Mouse (Mus musculus) midbrain, embryonic 11.5 days (tissue): ENCODE data around the gene Ppp1r36. TPM values are rescaled to one million over a fixed set of nuclear protein-coding genes. Genes with fewer than 3 reads are reported as not detected.
A peak's percentile ranks its signal among the peaks of the same experiment; 100 is the strongest.
"Not testable (repeated sequence)": the region's sequence is repeated elsewhere in the genome, so short reads cannot be mapped to it uniquely, and the experiment has no call there.

Experiments
- ATAC-seq: fragments of 200-750 bp; cut with Nextera tagmentation; 2 replicates; pipeline ENCODE4 v1.8.0; 2017; ENCODE audit warnings: moderate TSS enrichment, moderate library complexity; ENCODE audit not compliant: low FRiP score
- DNase-seq: peaks from one replicate; pipeline ENCODE4 v3.0.0; 2015; ENCODE audit warnings: low spot score; ENCODE audit errors: missing footprints
- H3K27ac ChIP-seq: fragments of 300-500 bp; sonication (generic); 2 replicates; pipeline ENCODE4 v1.5.1; 2014; ENCODE audit warnings: low read depth, low read length
- H3K27me3 ChIP-seq: fragments of 300-500 bp; sonication (generic); 2 replicates; pipeline ENCODE4 v1.6.1; 2014; ENCODE audit warnings: mild to moderate bottlenecking, low read length, moderate library complexity, mixed read lengths; ENCODE audit not compliant: control insufficient read depth, insufficient read depth
- H3K36me3 ChIP-seq: fragments of 300-500 bp; sonication (generic); 2 replicates; pipeline ENCODE4 v1.6.1; 2014; ENCODE audit warnings: mild to moderate bottlenecking, low read length, moderate library complexity, mixed read lengths; ENCODE audit not compliant: control insufficient read depth, insufficient read depth
- H3K4me1 ChIP-seq: fragments of 300-500 bp; sonication (generic); 2 replicates; pipeline ENCODE4 v1.6.1; 2014; ENCODE audit warnings: low read length; ENCODE audit not compliant: control insufficient read depth, insufficient read depth
- H3K4me2 ChIP-seq: fragments of 300-500 bp; sonication (generic); 2 replicates; pipeline ENCODE4 v1.6.1; 2014; ENCODE audit warnings: mild to moderate bottlenecking, moderate library complexity
- H3K4me3 ChIP-seq: fragments of 300-500 bp; sonication (generic); 2 replicates; pipeline ENCODE4 v1.5.1; 2014; ENCODE audit warnings: low read depth, low read length
- H3K9ac ChIP-seq: fragments of 300-500 bp; sonication (generic); 2 replicates; pipeline ENCODE4 v1.6.1; 2014; ENCODE audit warnings: low read length
- H3K9me3 ChIP-seq: fragments of 300-500 bp; sonication (generic); 2 replicates; pipeline ENCODE4 v1.6.1; 2016; ENCODE audit warnings: low read length; ENCODE audit not compliant: control insufficient read depth
- WGBS: fragments of 180-500 bp; shearing (Covaris S2); extraction: QIAGEN DNeasy Blood & Tissue Kit; methylation state at CpG from one replicate; pipeline ENCODE4 v1.1.7; 2014; 5-methylcytosine and 5-hydroxymethylcytosine counted together
- polyA plus RNA-seq: library from polyadenylated mRNA; unstranded; fragments of >200 nt; fragmentation: Nextera tagmentation; extraction: Ambion mirVana; gene quantifications from 2 replicates; pipeline ENCODE4 v1.2.1, GENCODE M21; 2014

Gene Ppp1r36
- polyA plus RNA-seq, 1 experiment from 2014 or later = 0.51 TPM

GRCm38 (mm10) chr12:76430879-76431406 lies 13.6 kb downstream of the Ppp1r36 start:
- no peak overlapping the region for H3K9ac ChIP-seq
- 65% methylated on average over 5 of the region's 5 CpGs for WGBS
- no peak overlapping the region for H3K4me2 ChIP-seq
- DNase-seq (no peak), ATAC-seq (no peak)
- H3K36me3 ChIP-seq = no peaks in the 10 kb centered on the region
- no peaks in the 10 kb centered on the region for H3K9me3 ChIP-seq
- no peaks in the 10 kb centered on the region; the same call in 1 of the 2 replicates for H3K27me3 ChIP-seq
- no peak overlapping the region for H3K4me3 ChIP-seq
- peaks cover 4% of the 10 kb centered on the region; the same call in 1 of the 2 replicates for H3K4me1 ChIP-seq
- H3K27ac ChIP-seq = no peak overlapping the region

GRCm38 (mm10) chr12:76431431-76431830 lies 14.1 kb downstream of the Ppp1r36 start:
- Histone ChIP-seq H3K27me3 (no peaks in the 10 kb centered on the region; the same call in 1 of the 2 replicates), H3K9ac (no peak overlapping the region), H3K4me3 (no peak overlapping the region), H3K4me1 (peaks cover 4% of the 10 kb centered on the region; the same call in 1 of the 2 replicates), H3K36me3 (no peaks in the 10 kb centered on the region), H3K9me3 (no peaks in the 10 kb centered on the region), H3K4me2 (no peak overlapping the region), H3K27ac (no peak overlapping the region)
- ATAC-seq = no peak
- no peak for DNase-seq
- WGBS = 90% methylated on average over 6 of the region's 6 CpGs

- no peak overlapping the region for H3K4me2 ChIP-seq
- no peaks in the 10 kb centered on the region; the same call in 1 of the 2 replicates for H3K27me3 ChIP-seq
- no peak overlapping the region for H3K9ac ChIP-seq
- no peaks in the 10 kb centered on the region for H3K9me3 ChIP-seq
- H3K4me3 ChIP-seq = no peak overlapping the region
- no peak overlapping the region for H3K27ac ChIP-seq
- peaks cover 4% of the 10 kb centered on the region; the same call in 1 of the 2 replicates for H3K4me1 ChIP-seq
- WGBS = 41% methylated on average over 7 of the region's 7 CpGs
- DNase-seq = no peak
- ATAC-seq = no peak
- no peaks in the 10 kb centered on the region for H3K36me3 ChIP-seq
Measured at GRCm38 (mm10) chr12:76434111-76434510, 16.8 kb downstream of the Ppp1r36 start.

DNA sequence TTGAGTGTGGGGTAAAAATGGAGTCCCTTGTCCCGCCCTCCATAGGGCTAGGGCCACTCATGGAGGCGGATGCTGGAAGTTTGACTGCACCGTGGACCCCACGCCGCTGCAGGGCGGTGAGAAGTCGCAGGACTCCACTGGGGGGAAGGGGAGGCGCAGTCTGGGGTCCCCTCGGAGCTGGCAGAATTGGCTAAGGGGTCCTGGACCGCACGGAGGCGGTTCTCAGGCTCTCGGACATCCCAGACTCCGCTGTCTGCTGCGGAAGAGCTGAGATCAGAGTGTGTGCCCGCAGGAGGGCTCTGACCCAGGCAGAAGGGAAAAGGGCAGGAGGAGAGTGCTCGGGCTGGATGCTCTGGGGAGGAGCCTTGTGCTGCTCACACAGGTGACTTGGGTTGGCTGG lies 17.7 kb downstream of the Ppp1r36 start:
- peak; percentile 89 for DNase-seq
- Histone ChIP-seq H3K27me3 (no peaks in the 10 kb centered on the region; the same call in 1 of the 2 replicates), H3K4me2 (peak overlapping the region; percentile 46), H3K9ac (peak overlapping the region; percentile 45), H3K9me3 (no peaks in the 10 kb centered on the region), H3K36me3 (no peaks in the 10 kb centered on the region), H3K27ac (no peak overlapping the region), H3K4me1 (peaks cover 4% of the 10 kb centered on the region; the same call in 1 of the 2 replicates), H3K4me3 (peak overlapping the region; percentile 27; the same call in 1 of the 2 replicates)
- 3% methylated on average over 17 of the region's 17 CpGs for WGBS
- ATAC-seq = 0 out of 2 replicates have a peak, but pooled peaks have one; percentile 35

- peaks cover 4% of the 10 kb centered on the region; the same call in 1 of the 2 replicates for H3K4me1 ChIP-seq
- no peaks in the 10 kb centered on the region for H3K36me3 ChIP-seq
- H3K4me3 ChIP-seq = no peak overlapping the region
- peak overlapping the region; percentile 46; the same call in 1 of the 2 replicates for H3K4me2 ChIP-seq
- no peak overlapping the region for H3K9ac ChIP-seq
- WGBS = 38% methylated on average over 8 of the region's 8 CpGs
- no peaks in the 10 kb centered on the region; the same call in 1 of the 2 replicates for H3K27me3 ChIP-seq
- ATAC-seq (no peak), DNase-seq (no peak)
- no peaks in the 10 kb centered on the region for H3K9me3 ChIP-seq
- no peak overlapping the region for H3K27ac ChIP-seq
Measured at GRCm38 (mm10) chr12:76435549-76435948, 18.2 kb downstream of the Ppp1r36 start.

- H3K4me1 ChIP-seq, H3K27me3 ChIP-seq, H3K4me2 ChIP-seq, DNase-seq, ATAC-seq, H3K27ac ChIP-seq, H3K4me3 ChIP-seq, H3K9ac ChIP-seq, H3K9me3 ChIP-seq, H3K36me3 ChIP-seq: not testable (repeated sequence)
- 87% methylated on average over 6 of the region's 6 CpGs for WGBS
Measured at GRCm38 (mm10) chr12:76443488-76443887, 26.1 kb downstream of the Ppp1r36 start.

DNA sequence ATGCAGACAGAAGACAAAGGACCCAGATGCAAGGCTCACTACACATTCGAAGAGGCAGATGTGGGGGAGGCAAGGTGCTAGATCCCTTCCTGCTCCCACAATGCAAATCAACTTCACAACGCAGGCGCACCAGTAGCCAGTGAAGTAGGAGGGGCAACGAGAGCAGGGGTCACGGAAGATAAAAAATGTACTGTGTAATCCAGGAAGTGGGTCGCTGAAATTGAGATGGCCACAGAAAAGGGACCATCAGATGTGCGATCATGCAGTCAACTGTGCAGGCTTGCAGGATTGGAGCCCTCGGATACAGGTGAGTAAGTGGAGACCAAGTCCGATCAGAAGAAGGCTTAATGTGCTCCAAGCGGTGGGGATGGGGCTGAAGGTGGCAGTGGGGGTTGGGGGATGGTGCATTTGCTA lies 27.0 kb downstream of the Ppp1r36 start:
- WGBS = 65% methylated on average over 10 of the region's 10 CpGs
- H3K9me3 ChIP-seq = no peaks in the 10 kb centered on the region
- no peaks in the 10 kb centered on the region for H3K36me3 ChIP-seq
- no peak overlapping the region for H3K4me2 ChIP-seq
- H3K9ac ChIP-seq = no peak overlapping the region
- no peak overlapping the region for H3K4me3 ChIP-seq
- no peak overlapping the region for H3K27ac ChIP-seq
- DNase-seq (no peak), ATAC-seq (no peak)
- H3K27me3 ChIP-seq = no peaks in the 10 kb centered on the region
- H3K4me1 ChIP-seq = no peaks in the 10 kb centered on the region

DNA sequence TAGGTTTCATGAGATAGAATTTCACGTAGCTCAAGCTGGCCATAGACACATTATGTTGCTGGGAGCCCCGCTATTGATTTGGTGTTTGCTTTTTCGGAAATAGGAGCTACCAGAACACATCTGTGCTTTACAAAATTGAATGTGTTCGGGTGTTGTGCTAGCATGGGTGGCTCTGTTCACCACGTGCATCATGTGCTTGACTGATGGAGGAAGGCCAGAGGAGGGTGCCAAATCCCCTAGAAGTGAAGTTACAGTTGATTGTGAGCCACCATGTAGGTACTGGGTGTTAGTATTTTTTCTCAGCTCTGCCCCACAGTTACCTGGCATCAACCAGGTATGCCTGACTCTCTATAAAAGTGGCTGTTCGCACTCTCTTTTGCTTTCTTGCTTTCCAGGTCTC lies 27.5 kb downstream of the Ppp1r36 start:
- WGBS = 77% methylated on average over 6 of the region's 6 CpGs
- Histone ChIP-seq H3K4me1 (no peaks in the 10 kb centered on the region), H3K4me3 (no peak overlapping the region), H3K9me3 (no peaks in the 10 kb centered on the region), H3K27me3 (no peaks in the 10 kb centered on the region), H3K4me2 (no peak overlapping the region), H3K27ac (no peak overlapping the region), H3K36me3 (no peaks in the 10 kb centered on the region), H3K9ac (no peak overlapping the region)
- DNase-seq (no peak), ATAC-seq (no peak)

DNA sequence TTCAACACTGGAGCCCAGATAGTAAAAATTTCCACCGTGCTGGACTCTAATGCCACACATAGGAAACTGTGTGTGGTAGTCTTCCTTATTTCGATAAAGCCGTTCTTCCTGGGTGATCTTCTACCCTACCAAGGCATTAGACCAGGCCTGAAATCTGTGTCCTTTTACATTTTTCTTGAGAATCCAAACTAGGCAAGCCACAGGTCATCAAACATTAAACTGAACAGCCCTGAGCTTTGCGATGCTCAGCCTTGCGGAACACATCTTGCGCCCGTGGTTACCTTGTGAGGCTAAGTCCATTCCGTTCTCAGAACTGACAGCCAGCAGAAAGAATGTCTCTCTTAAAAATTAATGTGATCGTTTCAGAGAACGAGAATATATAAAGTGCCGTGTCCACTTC lies 28.9 kb downstream of the Ppp1r36 start:
- WGBS = 88% methylated on average over 11 of the region's 11 CpGs
- no peaks in the 10 kb centered on the region for H3K36me3 ChIP-seq

More for the DNA sequence above, 28.9 kb downstream of the Ppp1r36 start:
- H3K4me2 ChIP-seq = no peak overlapping the region
- H3K27ac ChIP-seq = no peak overlapping the region
- no peaks in the 10 kb centered on the region for H3K4me1 ChIP-seq
- DNase-seq (no peak), ATAC-seq (no peak)
- H3K27me3 ChIP-seq = no peaks in the 10 kb centered on the region
- no peak overlapping the region for H3K4me3 ChIP-seq
- H3K9me3 ChIP-seq = no peaks in the 10 kb centered on the region
- H3K9ac ChIP-seq = no peak overlapping the region
